Mouse (Mus musculus): Measurements from ENCODE around the gene Prc1.

- TF ChIP-seq TCF12 (IDR thresholded peaks at IDR 0.05; ENCODE audit: insufficient read depth, poor library complexity, severe bottlenecking) (no peak), POLR2AphosphoS2 (IDR thresholded peaks at IDR 0.05; ENCODE audit: insufficient read length, low read depth) (no peak), POLR2A (IDR thresholded peaks at IDR 0.05; ENCODE audit: insufficient read length, low read depth) (no peak), CEBPB (IDR thresholded peaks at IDR 0.05; ENCODE audit: insufficient read depth, poor library complexity, severe bottlenecking) (no peak), USF1 (IDR thresholded peaks at IDR 0.05; ENCODE audit: low read depth) (no peak), E2F4 (IDR thresholded peaks at IDR 0.05; ENCODE audit: insufficient read depth) (no peak)
These were observed 6.5 kb upstream of the Prc1 start for GRCm38 (mm10) chr7:80287736-80288135.

All from myocyte (in vitro differentiated cells).